Mouse (Mus musculus) frontal cortex, adult 2 months (tissue): ENCODE measurements around the gene Enoph1. TPM values are rescaled to one million over a fixed set of nuclear protein-coding genes. Genes with fewer than 3 reads are reported as not detected.

Experiments used
- DNase-seq, 2 experiments: peaks; one replicate each; pipeline ENCODE4 v3.0.0; 2022; ENCODE audit warnings: low spot score in 1 of 2; ENCODE audit errors: extremely low spot score in 1 of 2
- polyA plus RNA-seq: library from polyadenylated mRNA; depleted of rRNA; stranded (reverse); fragments of >200 nt; gene quantifications from 2 replicates; pipeline ENCODE4 v1.2.3, GENCODE M21; 2012; rRNA removed

Enoph1 gene
- polyA plus RNA-seq = 83.9 and 85.0 TPM in 2 replicates

- peak; percentile 91 to 97 for DNase-seq
These were observed at the start of gene Enoph1, which contains the start of gene Hnrnpdl for GRCm38 (mm10) chr5:100039602-100040142. Gene Enoph1, plus strand, starts transcription at chr5:100039985. Gene Hnrnpdl, minus strand, starts transcription at chr5:100039664.

- DNase-seq = no peak
These were observed 45.6 kb upstream of the Enoph1 start for GRCm38 (mm10) chr5:99994166-99994565.

- DNase-seq = no peak
These were observed 45.1 kb upstream of the Enoph1 start for GRCm38 (mm10) chr5:99994680-99995079.

- DNase-seq = no peak
These were observed 39.7 kb upstream of the Enoph1 start for GRCm38 (mm10) chr5:100000048-100000447.

- DNase-seq = no peak
These were observed 39.3 kb upstream of the Enoph1 start for GRCm38 (mm10) chr5:100000500-100000899.

GRCm38 (mm10) chr5:100003895-100004294 is 35.9 kb upstream of the Enoph1 start:
- DNase-seq = no peak

GRCm38 (mm10) chr5:100005431-100005830 is 34.4 kb upstream of the Enoph1 start:
- no peak for DNase-seq

- no peak for DNase-seq
These were observed 33.9 kb upstream of the Enoph1 start for GRCm38 (mm10) chr5:100005896-100006295.

GRCm38 (mm10) chr5:100006324-100007039 is 33.3 kb upstream of the Enoph1 start:
- DNase-seq = no peak

- no peak for DNase-seq
These were observed 32.8 kb upstream of the Enoph1 start for GRCm38 (mm10) chr5:100007040-100007375.

- no peak for DNase-seq
These were observed 31.3 kb upstream of the Enoph1 start for GRCm38 (mm10) chr5:100008485-100008884.

GRCm38 (mm10) chr5:100012599-100012998 is 27.2 kb upstream of the Enoph1 start:
- no peak for DNase-seq

- DNase-seq = no peak
These were observed 19.7 kb upstream of the Enoph1 start for GRCm38 (mm10) chr5:100020089-100020488.

- no peak for DNase-seq
These were observed 15.4 kb upstream of the Enoph1 start for GRCm38 (mm10) chr5:100024403-100024802.

- DNase-seq = no peak
These were observed 14.9 kb upstream of the Enoph1 start for GRCm38 (mm10) chr5:100024868-100025267.

GRCm38 (mm10) chr5:100030069-100030468 is 9.7 kb upstream of the Enoph1 start:
- peak in 1 of 2 experiments; percentile 61 for DNase-seq

GRCm38 (mm10) chr5:100032107-100032506 is 7.7 kb upstream of the Enoph1 start:
- no peak for DNase-seq

- DNase-seq = no peak
These were observed 7.1 kb upstream of the Enoph1 start for GRCm38 (mm10) chr5:100032646-100033045.

- no peak for DNase-seq
These were observed 3.8 kb upstream of the Enoph1 start for GRCm38 (mm10) chr5:100035950-100036349.

GRCm38 (mm10) chr5:100036681-100037080 is 3.1 kb upstream of the Enoph1 start:
- DNase-seq = no peak

- peak; percentile 60 to 89 for DNase-seq
These were observed 1.6 kb upstream of the Enoph1 start for GRCm38 (mm10) chr5:100037965-100038713.
